Mouse (Mus musculus) erythroblast, embryonic 14.5 days (primary cell): ENCODE results near the gene Fbn1.

Experiments used
- GATA1 ChIP-seq: IDR thresholded peaks from 2 replicates; pipeline ENCODE4 v1.6.1; 2012; ENCODE audit warnings: low read length, inconsistent platforms, mixed read lengths
- TAL1 ChIP-seq: IDR thresholded peaks from 3 replicates; pipeline ENCODE4 v1.6.1; 2012; ENCODE audit warnings: low read length, inconsistent platforms, mixed read lengths

DNA sequence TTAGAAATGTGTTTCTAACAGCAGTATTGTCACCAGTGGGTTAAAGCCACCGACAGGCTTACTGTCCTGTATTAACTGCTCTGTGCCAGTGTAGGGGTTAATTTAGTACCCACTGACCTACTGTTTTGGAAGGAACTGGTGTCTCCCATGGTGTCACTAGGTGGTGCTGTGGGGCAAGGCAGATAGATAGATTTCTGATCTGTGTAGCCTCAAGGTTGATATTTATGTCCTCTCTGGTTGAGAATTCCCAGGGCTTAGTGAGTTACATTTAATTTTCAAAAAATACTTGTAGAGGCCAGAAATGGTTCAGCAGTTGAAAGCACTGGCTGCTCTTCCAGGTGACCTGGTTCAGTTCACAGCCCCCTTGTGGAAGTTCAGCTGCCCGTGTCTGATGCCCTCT is 255.5 kb downstream of the Fbn1 start:
- no peak for TF ChIP-seq TAL1
- TF ChIP-seq GATA1, result no peak
